Mouse (Mus musculus): ENCODE results near the gene Bco1. TPM values are rescaled to one million over a fixed set of nuclear protein-coding genes. Genes with fewer than 3 reads are reported as not detected.

The Bco1 gene
- polyA plus RNA-seq, 2 experiments: 0.25 to 0.48 TPM

- DNase-seq (ENCODE audit: low spot score): no peak
- Histone ChIP-seq H3K36me3 (ENCODE audit: control insufficient read depth, insufficient read depth, low read length) (peaks cover 12% of the 10 kb centered on the region), H3K27me3 (ENCODE audit: control insufficient read depth, insufficient read depth, low read length) (no peaks in the 10 kb centered on the region), H3K4me2 (replicated peaks; ENCODE audit: low read depth, low read length, severe bottlenecking) (no peak overlapping the region), H3K27ac (replicated peaks; ENCODE audit: low read depth, low read length) (no peak overlapping the region), H3K9me3 (ENCODE audit: control insufficient read depth, low read length) (no peaks in the 10 kb centered on the region), H3K4me3 (replicated peaks; ENCODE audit: low read length) (no peak overlapping the region), H3K4me1 (ENCODE audit: control insufficient read depth, insufficient read depth, low read length) (no peaks in the 10 kb centered on the region), H3K9ac (ENCODE audit: low read depth, low read length, severe bottlenecking) (no peak overlapping the region)
- no peak for TF ChIP-seq POLR2A (IDR thresholded peaks at IDR 0.05; ENCODE audit: borderline replicate concordance, extremely low read depth, insufficient read depth, insufficient read length)
- 91% methylated on average over 6 of the region's 6 CpGs for WGBS
- ATAC-seq (ENCODE audit: low FRiP score, low read depth): no peak
Measured at GRCm38 (mm10) chr8:117178676-117179075, 83.0 kb downstream of the Bco1 start.

GRCm38 (mm10) chr8:117182746-117183145 is 87.1 kb downstream of the Bco1 start:
- H3K9me3 ChIP-seq (ENCODE audit: control insufficient read depth, low read length): no peaks in the 10 kb centered on the region
- no peaks in the 10 kb centered on the region for H3K4me1 ChIP-seq (ENCODE audit: control insufficient read depth, insufficient read depth, low read length)
- H3K4me3 ChIP-seq (replicated peaks; ENCODE audit: low read length): no peak overlapping the region
- H3K27me3 ChIP-seq (ENCODE audit: control insufficient read depth, insufficient read depth, low read length): no peaks in the 10 kb centered on the region
- no peak for TF ChIP-seq POLR2A (IDR thresholded peaks at IDR 0.05; ENCODE audit: borderline replicate concordance, extremely low read depth, insufficient read depth, insufficient read length)
- H3K27ac ChIP-seq (replicated peaks; ENCODE audit: low read depth, low read length): no peak overlapping the region
- 95% methylated on average over 4 of the region's 4 CpGs for WGBS
- H3K9ac ChIP-seq (ENCODE audit: low read depth, low read length, severe bottlenecking): no peak overlapping the region
- H3K4me2 ChIP-seq (replicated peaks; ENCODE audit: low read depth, low read length, severe bottlenecking): no peak overlapping the region
- DNase-seq (ENCODE audit: low spot score): no peak
- no peak for ATAC-seq (ENCODE audit: low FRiP score, low read depth)
- peaks cover 40% of the 10 kb centered on the region for H3K36me3 ChIP-seq (ENCODE audit: control insufficient read depth, insufficient read depth, low read length)

Other genes starting within 250 kb of the Bco1 start
- gene Cmc2, start 174.4 kb upstream of the Bco1 start, polyA plus RNA-seq (2012; rRNA removed): 21.0 and 29.0 TPM in 2 replicates
- gene Cmc2, start 174.4 kb upstream of the Bco1 start, polyA plus RNA-seq (2014; fragmentation: Nextera tagmentation; extraction: Ambion mirVana): 69.3 and 74.7 TPM in 2 replicates
- 36.8 and 39.7 TPM in 2 replicates for gene Cenpn, start 174.1 kb upstream of the Bco1 start, polyA plus RNA-seq (2012; rRNA removed)
- 31.3 and 34.2 TPM in 2 replicates for gene Cenpn, start 174.1 kb upstream of the Bco1 start, polyA plus RNA-seq (2014; fragmentation: Nextera tagmentation; extraction: Ambion mirVana)
- gene Atmin, start 152.5 kb upstream of the Bco1 start, polyA plus RNA-seq (2012; rRNA removed): 10.6 and 11.7 TPM in 2 replicates
- 11.4 and 11.8 TPM in 2 replicates for gene Atmin, start 152.5 kb upstream of the Bco1 start, polyA plus RNA-seq (2014; fragmentation: Nextera tagmentation; extraction: Ambion mirVana)
- 1.1 and 1.4 TPM in 2 replicates for gene 1700030J22Rik, start 116.9 kb upstream of the Bco1 start, polyA plus RNA-seq (2012; rRNA removed)
- gene 1700030J22Rik, start 116.9 kb upstream of the Bco1 start, polyA plus RNA-seq (2014; fragmentation: Nextera tagmentation; extraction: Ambion mirVana): 0.74 and 0.95 TPM in 2 replicates
- 55.5 and 68.2 TPM in 2 replicates for gene Gcsh, start 102.3 kb upstream of the Bco1 start, polyA plus RNA-seq (2012; rRNA removed)
- gene Gcsh, start 102.3 kb upstream of the Bco1 start, polyA plus RNA-seq (2014; fragmentation: Nextera tagmentation; extraction: Ambion mirVana): 121 and 122 TPM in 2 replicates
- gene Pkd1l2, start 13.4 kb upstream of the Bco1 start, polyA plus RNA-seq (2012; rRNA removed): 0.04 and 0.16 TPM in 2 replicates
- gene Pkd1l2, start 13.4 kb upstream of the Bco1 start, polyA plus RNA-seq (2014; fragmentation: Nextera tagmentation; extraction: Ambion mirVana): 0.07 and 0.08 TPM in 2 replicates
- gene Gan, start 62.3 kb downstream of the Bco1 start, polyA plus RNA-seq (2012; rRNA removed): 7.6 and 8.2 TPM in 2 replicates
- gene Gan, start 62.3 kb downstream of the Bco1 start, polyA plus RNA-seq (2014; fragmentation: Nextera tagmentation; extraction: Ambion mirVana): 3.5 and 3.6 TPM in 2 replicates
- gene Cmip, start 161.2 kb downstream of the Bco1 start, polyA plus RNA-seq (2012; rRNA removed): 39.7 and 48.3 TPM in 2 replicates
- 27.1 and 37.1 TPM in 2 replicates for gene Cmip, start 161.2 kb downstream of the Bco1 start, polyA plus RNA-seq (2014; fragmentation: Nextera tagmentation; extraction: Ambion mirVana)

Measured in limb, embryonic 14.5 days (tissue).